Mouse (Mus musculus) ovary, postnatal 36 days (tissue): Measurements from ENCODE around the gene Ssh2.

ENCODE experiments used
- DNase-seq: peaks from one replicate; pipeline ENCODE4 v3.0.0; 2022; ENCODE audit warnings: low spot score, mixed read lengths

Ssh2 gene

GRCm38 (mm10) chr11:77215951-77216760, at the start of gene Ssh2:
TSS of gene Ssh2 (plus strand) at chr11:77216287.
- peak; percentile 78 for DNase-seq

GRCm38 (mm10) chr11:77173731-77174130, 42.4 kb upstream of the Ssh2 start:
- DNase-seq: no peak

- DNase-seq: no peak
Observed at GRCm38 (mm10) chr11:77174531-77174930, 41.6 kb upstream of the Ssh2 start.

GRCm38 (mm10) chr11:77179771-77180170, 36.3 kb upstream of the Ssh2 start:
- DNase-seq: no peak

- no peak for DNase-seq
Observed at GRCm38 (mm10) chr11:77180886-77181285, 35.2 kb upstream of the Ssh2 start.

GRCm38 (mm10) chr11:77181528-77181927, 34.6 kb upstream of the Ssh2 start:
- no peak for DNase-seq

GRCm38 (mm10) chr11:77182041-77182440, 34.0 kb upstream of the Ssh2 start:
- no peak for DNase-seq

GRCm38 (mm10) chr11:77182616-77183015, 33.5 kb upstream of the Ssh2 start:
- DNase-seq: no peak

- no peak for DNase-seq
Observed at GRCm38 (mm10) chr11:77184926-77185325, 31.2 kb upstream of the Ssh2 start.

GRCm38 (mm10) chr11:77188868-77189267, 27.2 kb upstream of the Ssh2 start, which contains the start of gene Efcab5:
TSS of gene Efcab5 (minus strand) at chr11:77188968.
- no peak for DNase-seq

GRCm38 (mm10) chr11:77193410-77193809, 22.7 kb upstream of the Ssh2 start:
- no peak for DNase-seq

GRCm38 (mm10) chr11:77193941-77194553, 22.0 kb upstream of the Ssh2 start:
- DNase-seq: no peak

- no peak for DNase-seq
Observed at GRCm38 (mm10) chr11:77194762-77195161, 21.3 kb upstream of the Ssh2 start.

GRCm38 (mm10) chr11:77195360-77196109, 20.6 kb upstream of the Ssh2 start:
- DNase-seq: no peak

GRCm38 (mm10) chr11:77196181-77197143, 19.6 kb upstream of the Ssh2 start:
- DNase-seq: no peak

- DNase-seq: no peak
Observed at GRCm38 (mm10) chr11:77199636-77200035, 16.5 kb upstream of the Ssh2 start.

GRCm38 (mm10) chr11:77200703-77201102, 15.4 kb upstream of the Ssh2 start:
- DNase-seq: no peak

- DNase-seq: no peak
Observed at GRCm38 (mm10) chr11:77214142-77214692, 1.9 kb upstream of the Ssh2 start.

GRCm38 (mm10) chr11:77214755-77215154, 1.3 kb upstream of the Ssh2 start:
- peak; percentile 8 for DNase-seq

GRCm38 (mm10) chr11:77215483-77215882, 604 bp upstream of the Ssh2 start:
- no peak for DNase-seq

- DNase-seq: no peak
Observed at GRCm38 (mm10) chr11:77216761-77217130, 659 bp downstream of the Ssh2 start.
